7 mouse cellular contexts compared by ENCODE assay signal in genomic region chr17:23699131-23700077, GRCm38 (mm10). TPM values are rescaled to one million over a fixed set of nuclear protein-coding genes. Genes with fewer than 3 reads are reported as not detected.
DNase-seq lines count a peak whose midpoint lies in the region; ATAC-seq lines count a peak whose summit lies in the region.

No protein-coding gene starts in this region.

- peaks cover 33% of the 10 kb centered on the region for H3K4me1 ChIP-seq in lung, embryonic 15.5 days

- peak; percentile 62 for DNase-seq in 3T3-L1 (ENCODE audit: low read depth, low spot score)
- peak; percentile 75 to 83 for DNase-seq in cerebellum, postnatal 25 days
- peak; percentile 32 to 51 for DNase-seq in heart, adult 9 months (ENCODE audit: low spot score in 2 of 2)
- peak; percentile 35 for DNase-seq in kidney, adult 9 months
- DNase-seq in right cerebral cortex, postnatal 14 days = peak; percentile 42

- peak overlapping the region; percentile 40 for H3K9ac ChIP-seq in lung, embryonic 15.5 days

- peaks cover 35% of the 10 kb centered on the region for H3K27me3 ChIP-seq in lung, embryonic 15.5 days

- no peaks in the 10 kb centered on the region for H3K36me3 ChIP-seq in lung, embryonic 15.5 days

- peak overlapping the region; percentile 60 for H3K4me3 ChIP-seq in lung, embryonic 15.5 days

- ATAC-seq in CD4-positive, CD25-positive, alpha-beta regulatory T cell, adult 4 months = peak; percentile 39
- peak; percentile 44 for ATAC-seq in lung, embryonic 15.5 days (ENCODE audit: borderline replicate concordance, extremely low read depth, low FRiP score, low TSS enrichment)

- no peaks in the 10 kb centered on the region for H3K9me3 ChIP-seq in lung, embryonic 15.5 days

- peak overlapping the region; percentile 99 for H3K4me2 ChIP-seq in lung, embryonic 15.5 days

- under 1% methylated on average over 100 of the region's 101 CpGs for WGBS in lung, embryonic 15.5 days

- H3K27ac ChIP-seq in lung, embryonic 15.5 days = peak overlapping the region; percentile 30; the same call in 1 of the 2 replicates

RNA-seq across cellular contexts. Expression of gene Cldn9, which starts 15.6 kb away (rescaled TPM):
- not detected for polyA plus RNA-seq in CD4-positive, CD25-positive, alpha-beta regulatory T cell, adult 4 months (2017; shearing (Covaris generic))
- polyA plus RNA-seq in lung, embryonic 15.5 days (2015; fragmentation: Nextera tagmentation; extraction: Ambion mirVana) = 4.4 and 4.8 TPM in 2 replicates

RNA-seq across cellular contexts. Expression of gene Cldn6, which starts 20.4 kb away (rescaled TPM):
- polyA plus RNA-seq in CD4-positive, CD25-positive, alpha-beta regulatory T cell, adult 4 months (2017; shearing (Covaris generic)) = not detected
- 237 and 246 TPM in 2 replicates for polyA plus RNA-seq in lung, embryonic 15.5 days (2015; fragmentation: Nextera tagmentation; extraction: Ambion mirVana)

RNA-seq across cellular contexts. Expression of gene Tnfrsf12a, which starts 22.1 kb away (rescaled TPM):
- polyA plus RNA-seq in CD4-positive, CD25-positive, alpha-beta regulatory T cell, adult 4 months (2017; shearing (Covaris generic)) = 1 to 10 TPM; 5.3 to 6.2 TPM
- 26.8 and 28.5 TPM in 2 replicates for polyA plus RNA-seq in lung, embryonic 15.5 days (2015; fragmentation: Nextera tagmentation; extraction: Ambion mirVana)

RNA-seq across cellular contexts. Expression of gene 1520401A03Rik, which starts 23.2 kb away (rescaled TPM):
- under 1 TPM; 0.20 to 0.30 TPM for polyA plus RNA-seq in CD4-positive, CD25-positive, alpha-beta regulatory T cell, adult 4 months (2017; shearing (Covaris generic))
- 0.09 and 0.28 TPM in 2 replicates for polyA plus RNA-seq in lung, embryonic 15.5 days (2015; fragmentation: Nextera tagmentation; extraction: Ambion mirVana)

RNA-seq across cellular contexts. Expression of gene Thoc6, which starts 25.7 kb away (rescaled TPM):
- 10 to 100 TPM; 26.1 to 43.6 TPM for polyA plus RNA-seq in CD4-positive, CD25-positive, alpha-beta regulatory T cell, adult 4 months (2017; shearing (Covaris generic))
- 48.3 and 49.1 TPM in 2 replicates for polyA plus RNA-seq in lung, embryonic 15.5 days (2015; fragmentation: Nextera tagmentation; extraction: Ambion mirVana)

Comparison
In these comparisons a context has a peak if more than half of its experiments do, and no peak if none do; other contexts are left out.
1. Peak in every context shown above with its lines: DNase-seq, ATAC-seq, H3K4me3 ChIP-seq and H3K27ac ChIP-seq.
2. RNA of gene Cldn6, which starts 20.4 kb away (polyA plus RNA-seq): 237 to 246 TPM in lung, embryonic 15.5 days; not detected in CD4-positive, CD25-positive, alpha-beta regulatory T cell, adult 4 months; every median in the first group is over 100 times any median in the second.